Mouse (Mus musculus): ENCODE data around the gene Zfp593.

Zfp593 gene

GRCm38 (mm10) chr4:134256407-134257197 lies 11.2 kb upstream of the Zfp593 start:
- no peak for DNase-seq

DNA sequence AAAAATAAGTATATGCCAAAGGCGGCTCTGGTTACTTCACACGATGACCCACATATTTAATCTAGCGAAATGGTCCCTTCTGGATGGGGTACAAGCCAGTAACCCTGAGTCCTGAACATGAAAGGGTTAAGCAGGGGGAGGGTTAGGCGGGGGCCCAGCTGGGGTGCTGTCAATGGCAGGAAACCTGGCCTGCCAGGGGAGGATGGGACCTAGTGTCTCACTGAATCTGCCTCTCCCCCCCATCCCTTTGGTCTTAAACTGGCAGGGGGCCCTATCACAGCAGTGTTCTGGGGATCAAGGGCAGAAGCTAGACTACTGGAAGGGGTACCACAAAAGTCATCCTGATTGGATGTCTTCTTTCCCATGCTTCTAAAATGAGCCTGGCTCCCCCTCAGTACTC lies 10.5 kb upstream of the Zfp593 start:
- DNase-seq = no peak

DNA sequence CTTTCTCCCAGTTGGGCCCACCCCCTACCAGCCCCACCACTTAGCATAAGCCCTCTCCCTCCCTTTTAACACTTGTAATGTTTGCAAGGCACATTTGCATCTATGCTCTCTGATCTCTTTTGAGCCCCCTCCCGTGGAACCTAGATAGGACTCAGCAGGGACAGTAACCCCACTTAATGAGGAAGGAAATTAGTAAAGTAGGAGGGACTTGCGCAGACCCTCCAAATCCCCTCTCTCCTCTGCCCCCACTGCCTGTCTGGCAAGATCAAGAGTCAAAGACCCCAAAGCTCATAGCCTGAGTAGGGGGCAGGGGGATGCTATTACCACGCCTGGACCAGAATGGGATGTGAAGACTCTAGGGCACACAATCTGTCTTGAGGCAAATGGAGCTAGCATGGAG lies 9.4 kb upstream of the Zfp593 start:
- DNase-seq = no peak

- DNase-seq = no peak
Observed at GRCm38 (mm10) chr4:134253722-134254324, 8.4 kb upstream of the Zfp593 start, which contains the start of gene Grrp1. Grrp1 (minus strand) TSS chr4:134254106.

- DNase-seq = no peak
Observed at GRCm38 (mm10) chr4:134252911-134253721, 7.7 kb upstream of the Zfp593 start.

GRCm38 (mm10) chr4:134252131-134252910 lies 6.9 kb upstream of the Zfp593 start:
- no peak for DNase-seq

GRCm38 (mm10) chr4:134251241-134252130 lies 6.1 kb upstream of the Zfp593 start:
- DNase-seq = no peak

GRCm38 (mm10) chr4:134250930-134251240 lies 5.5 kb upstream of the Zfp593 start:
- DNase-seq = no peak

DNA sequence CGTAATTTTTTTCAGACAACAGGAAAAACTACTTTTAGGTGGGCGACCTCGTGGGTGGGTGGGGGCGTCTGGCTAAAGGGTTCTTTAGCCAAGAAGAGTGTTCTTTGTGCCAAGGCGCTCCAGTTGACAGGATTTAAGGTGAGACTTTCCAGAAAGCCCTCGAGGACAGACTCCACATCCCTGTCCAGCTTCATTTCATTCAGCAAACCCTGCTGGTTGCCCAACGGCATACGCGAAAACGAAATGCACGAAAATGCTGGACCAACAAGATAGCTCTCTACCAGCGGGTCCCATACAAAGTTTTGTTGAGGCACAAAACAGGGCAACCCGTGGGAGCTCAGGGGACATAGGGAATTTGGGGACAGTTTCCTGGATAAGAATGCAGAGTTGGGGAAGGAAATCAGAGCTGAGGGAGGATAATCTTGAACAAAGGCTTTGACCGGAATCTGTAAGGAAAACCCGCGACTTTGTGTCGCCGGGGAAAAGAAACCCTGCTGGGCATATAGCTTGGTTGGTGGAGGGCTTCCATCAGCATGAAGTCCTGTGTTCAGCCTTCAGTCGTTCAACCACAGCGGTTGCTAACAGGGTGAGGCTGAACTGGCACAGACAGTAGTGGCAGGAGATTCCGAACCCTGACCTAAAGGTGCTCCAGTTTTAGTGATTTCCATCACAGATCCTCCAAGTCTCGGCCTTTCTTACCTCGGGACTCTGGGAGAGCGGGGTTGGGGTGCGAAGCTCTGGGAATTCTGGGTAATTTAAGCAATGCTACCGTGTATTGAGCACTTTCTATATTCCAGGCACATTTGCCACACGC lies 4.9 kb upstream of the Zfp593 start:
- no peak for DNase-seq

DNA sequence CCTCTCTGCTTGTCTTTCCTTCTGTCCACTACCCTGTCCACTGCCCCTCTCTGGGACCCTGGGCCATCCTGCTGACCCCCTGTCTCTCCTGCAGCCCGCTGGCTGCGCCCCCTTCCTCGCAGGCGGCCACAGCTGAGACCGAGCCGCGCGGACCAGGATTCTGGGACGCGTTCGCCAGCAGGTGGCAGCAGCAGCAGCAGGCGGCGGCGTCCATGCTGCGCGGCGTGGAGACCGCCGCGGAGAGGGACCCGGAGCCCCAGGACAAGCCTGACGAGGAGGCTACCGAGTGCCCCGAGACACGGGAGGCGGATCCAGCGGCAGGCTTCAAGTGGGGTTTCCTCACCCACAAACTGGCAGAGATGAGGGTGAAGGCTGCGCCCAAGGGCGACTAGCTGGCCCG lies 4.3 kb upstream of the Zfp593 start:
- DNase-seq = peak; percentile 36 to 73

DNA sequence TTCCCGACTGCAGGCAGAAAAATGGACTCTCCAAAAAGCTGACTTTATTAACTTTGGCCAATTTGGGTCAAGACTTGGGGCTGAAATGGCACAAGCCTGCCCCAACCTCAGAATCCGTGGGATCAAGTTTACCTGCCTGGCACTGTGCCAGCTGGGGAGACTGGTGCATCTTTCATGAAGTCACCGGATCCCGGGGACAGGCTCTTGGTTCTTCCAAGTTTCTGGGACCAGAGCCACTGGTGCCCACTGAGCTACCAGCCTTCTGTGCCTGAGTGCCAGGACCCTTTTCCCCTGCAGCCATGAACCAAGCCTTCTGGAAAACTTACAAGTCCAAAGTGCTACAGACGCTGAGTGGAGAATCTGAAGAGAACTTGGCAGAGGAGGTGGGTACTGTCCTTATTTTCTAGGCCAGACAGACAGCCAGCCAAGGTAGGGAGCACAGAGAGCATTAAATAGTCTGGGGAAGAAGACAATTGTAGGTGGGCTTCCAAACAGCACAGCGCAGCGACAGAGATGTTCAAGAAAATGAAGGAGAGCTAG lies 1.4 kb upstream of the Zfp593 start, which contains the start of gene Gm30191:
TSS of gene Gm30191 (plus strand) at position 217 of the 540 bp plus-strand sequence.
- DNase-seq = no peak

- DNase-seq = no peak
Observed at GRCm38 (mm10) chr4:134246256-134246655, 864 bp upstream of the Zfp593 start.

DNA sequence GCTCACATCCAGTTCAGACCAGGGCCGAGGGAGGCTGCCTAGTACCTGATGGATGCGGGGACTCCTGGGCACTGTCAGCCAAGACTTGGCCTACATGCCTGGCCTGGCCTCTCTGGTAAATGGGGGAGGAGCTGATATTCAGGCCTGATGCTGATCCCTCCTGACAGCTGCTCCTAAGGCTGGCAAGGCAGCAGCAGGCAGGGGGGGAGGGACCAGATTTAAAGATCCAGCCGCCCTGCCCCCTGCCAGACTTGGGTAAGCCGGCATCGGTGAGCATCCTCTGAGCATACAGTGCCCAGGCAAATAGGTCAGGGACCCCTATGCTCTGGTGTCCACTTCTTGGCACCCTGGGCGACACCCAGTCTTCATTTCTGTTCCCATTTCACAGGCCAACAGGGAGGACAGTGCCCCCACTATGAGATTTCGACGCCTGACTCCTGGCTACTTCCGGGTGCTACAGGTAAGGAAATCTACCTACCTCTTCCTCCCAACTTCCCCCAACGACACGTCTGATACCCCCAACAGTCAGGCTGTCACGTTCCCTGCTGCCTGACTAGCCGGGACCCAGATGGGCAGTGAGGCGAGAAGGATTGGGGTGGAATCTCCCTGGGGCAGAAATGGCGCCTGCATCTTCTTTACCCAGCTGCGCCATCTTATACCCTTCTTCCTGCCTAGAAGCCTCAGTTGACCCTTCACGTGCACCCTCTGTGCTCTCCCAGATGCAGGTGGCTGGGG lies 1.7 kb downstream of the Zfp593 start, which contains the start of gene E130218I03Rik:
TSS of gene E130218I03Rik (plus strand) at position 147 of the 735 bp plus-strand sequence.
- DNase-seq = no peak

DNA sequence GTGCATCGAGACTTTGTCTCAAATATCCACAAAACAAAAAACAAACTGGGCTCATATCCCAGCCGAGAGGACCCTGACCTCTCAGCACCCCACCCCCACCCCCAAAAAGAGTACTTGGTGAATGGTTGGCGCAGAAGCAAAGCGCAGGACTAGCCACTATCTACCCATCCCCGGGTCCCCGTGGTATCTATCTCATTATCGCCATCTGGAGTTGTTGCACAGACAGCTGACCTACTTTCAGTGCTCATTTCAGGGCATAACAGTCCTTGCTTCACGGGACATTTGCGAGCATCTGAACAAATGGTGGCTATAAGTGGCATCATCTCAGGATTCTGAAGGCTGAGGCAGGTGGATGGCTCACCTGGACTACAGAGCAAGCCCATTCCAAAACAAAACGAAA lies 6.7 kb downstream of the Zfp593 start:
- no peak for DNase-seq

DNA sequence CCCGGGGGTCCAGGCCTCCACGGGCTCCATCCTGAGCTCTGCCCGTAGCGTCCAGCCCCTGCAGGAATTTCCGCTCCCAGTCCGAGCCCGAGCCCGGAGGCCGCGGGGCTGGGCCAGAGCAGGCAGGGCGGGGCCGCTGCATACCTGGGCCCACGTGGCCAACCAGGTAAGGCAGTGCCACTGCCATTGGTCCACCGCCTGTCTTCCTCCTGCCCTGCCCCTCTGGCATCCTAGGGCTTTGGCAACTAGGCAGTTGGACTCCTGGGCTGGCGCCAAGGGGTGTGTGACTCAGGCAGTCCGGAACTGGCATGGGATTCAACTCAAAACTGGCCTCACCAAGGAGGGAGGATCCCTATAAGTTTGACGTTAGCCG lies 7.1 kb downstream of the Zfp593 start, which contains the start of gene Cnksr1:
TSS of gene Cnksr1 (minus strand) at position 121 of the 373 bp plus-strand sequence.
- no peak for DNase-seq

GRCm38 (mm10) chr4:134237582-134238278 lies 7.7 kb downstream of the Zfp593 start:
- no peak for DNase-seq

- no peak for DNase-seq
Observed at GRCm38 (mm10) chr4:134234876-134235275, 10.5 kb downstream of the Zfp593 start.

GRCm38 (mm10) chr4:134230431-134230830 lies 15.0 kb downstream of the Zfp593 start:
- no peak for DNase-seq

- no peak for DNase-seq
Observed at GRCm38 (mm10) chr4:134227194-134227593, 18.2 kb downstream of the Zfp593 start, which contains the start of gene Catsper4. Catsper4 (minus strand) TSS chr4:134227383.

All from spleen, adult 18-20 months (tissue).